Mouse (Mus musculus) ES-E14 (cell line): ENCODE data around the gene Ppp2r5c.

Source experiments
- CHD2 ChIP-seq: IDR thresholded peaks from 2 replicates; pipeline ENCODE4 v1.6.1; 2014; ENCODE audit warnings: mild to moderate bottlenecking, low read depth, low read length, inconsistent platforms
- HCFC1 ChIP-seq: IDR thresholded peaks from 2 replicates; pipeline ENCODE4 v1.6.1; 2012; ENCODE audit warnings: low read length, inconsistent platforms, borderline replicate concordance; ENCODE audit not compliant: insufficient read depth
- MAFK ChIP-seq: IDR thresholded peaks from 2 replicates; pipeline ENCODE4 v1.6.1; 2014; ENCODE audit warnings: mild to moderate bottlenecking, low read depth, low read length, inconsistent platforms; ENCODE audit not compliant: insufficient read depth
- ZC3H11A ChIP-seq: IDR thresholded peaks from 2 replicates; pipeline ENCODE4 v1.6.1; 2012; ENCODE audit warnings: low read depth, mild to moderate bottlenecking, inconsistent platforms, low read length, borderline replicate concordance
- ZNF384 ChIP-seq: IDR thresholded peaks from 2 replicates; pipeline ENCODE4 v1.6.1; 2012; ENCODE audit warnings: low read depth, low read length, inconsistent platforms

- TF ChIP-seq CHD2 (no peak), MAFK (no peak), HCFC1 (no peak), ZNF384 (no peak), ZC3H11A (no peak)
These were observed 57.2 kb downstream of the Ppp2r5c start for GRCm38 (mm10) chr12:110504145-110504490.
